Mouse (Mus musculus): Measurements from ENCODE around the gene Ankrd28. TPM values are rescaled to one million over a fixed set of nuclear protein-coding genes. Genes with fewer than 3 reads are reported as not detected.

Ankrd28 gene
- polyA plus RNA-seq, 1 experiment: 11.6 TPM

DNA sequence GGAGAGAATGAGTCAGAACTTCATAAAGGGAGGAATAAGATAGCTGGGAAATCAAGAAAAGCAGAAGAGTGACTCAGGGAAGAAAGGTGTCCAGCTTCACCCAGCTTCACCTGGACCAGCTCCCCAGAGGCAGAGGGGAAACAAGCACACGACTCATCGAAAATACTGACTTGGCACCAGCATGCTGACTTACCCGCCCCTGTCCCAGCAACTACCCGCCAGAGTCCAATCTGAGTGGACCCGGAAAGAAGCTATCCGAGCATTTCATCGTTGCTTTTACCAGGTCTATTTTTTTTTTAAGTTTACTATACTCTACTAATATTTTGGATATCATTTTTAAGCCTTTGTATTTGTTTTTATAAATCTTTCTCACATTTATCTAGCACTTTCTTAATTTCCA lies 29.5 kb downstream of the Ankrd28 start:
- Histone ChIP-seq H3K36me3 (ENCODE audit: control insufficient read depth, insufficient read depth) (no peaks in the 10 kb centered on the region), H3K4me3 (ENCODE audit: insufficient read depth, poor library complexity, severe bottlenecking) (no peak overlapping the region), H3ac (ENCODE audit: control insufficient read depth, insufficient read length, low read depth) (no peak overlapping the region), H3K79me2 (ENCODE audit: control insufficient read depth, insufficient read depth) (peaks cover 78% of the 10 kb centered on the region), H3K27me3 (ENCODE audit: control insufficient read depth, insufficient read depth, insufficient read length) (no peaks in the 10 kb centered on the region), H3K79me3 (ENCODE audit: low read depth) (peaks cover 35% of the 10 kb centered on the region)
- no peak for TF ChIP-seq MYOD1 (IDR thresholded peaks at IDR 0.05; ENCODE audit: control insufficient read depth, insufficient read length, low read depth)
- no peak for TF ChIP-seq USF1 (IDR thresholded peaks at IDR 0.05; ENCODE audit: low read depth)

DNA sequence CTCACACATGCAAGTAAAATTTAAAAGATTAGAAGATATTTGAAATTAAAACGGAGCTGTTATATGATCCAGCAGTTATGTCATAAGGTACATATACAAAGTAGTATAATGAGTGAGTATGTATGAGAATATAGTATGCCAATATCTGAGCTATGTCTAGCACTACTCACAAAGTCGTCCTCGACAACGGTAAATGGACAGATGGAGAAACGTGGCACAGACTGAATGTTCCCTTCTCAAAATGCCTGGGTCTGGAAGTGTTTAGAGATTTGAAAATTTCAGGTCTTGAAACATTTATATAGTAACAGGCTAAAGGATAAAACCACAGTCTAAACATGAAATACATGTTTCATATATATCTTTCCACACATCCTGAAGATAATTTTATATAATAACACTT lies 30.0 kb downstream of the Ankrd28 start:
- TF ChIP-seq USF1 (IDR thresholded peaks at IDR 0.05; ENCODE audit: low read depth) (no peak), MYOG (IDR thresholded peaks at IDR 0.05; ENCODE audit: control insufficient read depth, extremely low read depth, insufficient read length) (no peak), MAX (IDR thresholded peaks at IDR 0.05) (no peak), CTCF (IDR thresholded peaks at IDR 0.05; ENCODE audit: control insufficient read depth, insufficient read depth, insufficient read length) (no peak), FOSL1 (IDR thresholded peaks at IDR 0.05; ENCODE audit: insufficient read depth, low read length, poor library complexity, severe bottlenecking) (no peak), MYOD1 (IDR thresholded peaks at IDR 0.05; ENCODE audit: control insufficient read depth, insufficient read length, low read depth) (no peak), CEBPB (IDR thresholded peaks at IDR 0.05; ENCODE audit: low read depth) (no peak)
- no peak overlapping the region for H3K4me3 ChIP-seq (ENCODE audit: insufficient read depth, poor library complexity, severe bottlenecking)
- H3K79me2 ChIP-seq (ENCODE audit: control insufficient read depth, insufficient read depth): peaks cover 78% of the 10 kb centered on the region
- H3K79me3 ChIP-seq (ENCODE audit: low read depth): peaks cover 35% of the 10 kb centered on the region
- no peaks in the 10 kb centered on the region for H3K36me3 ChIP-seq (ENCODE audit: control insufficient read depth, insufficient read depth)
- H3ac ChIP-seq (ENCODE audit: control insufficient read depth, insufficient read length, low read depth): no peak overlapping the region
- H3K27me3 ChIP-seq (ENCODE audit: control insufficient read depth, insufficient read depth, insufficient read length): no peaks in the 10 kb centered on the region

DNA sequence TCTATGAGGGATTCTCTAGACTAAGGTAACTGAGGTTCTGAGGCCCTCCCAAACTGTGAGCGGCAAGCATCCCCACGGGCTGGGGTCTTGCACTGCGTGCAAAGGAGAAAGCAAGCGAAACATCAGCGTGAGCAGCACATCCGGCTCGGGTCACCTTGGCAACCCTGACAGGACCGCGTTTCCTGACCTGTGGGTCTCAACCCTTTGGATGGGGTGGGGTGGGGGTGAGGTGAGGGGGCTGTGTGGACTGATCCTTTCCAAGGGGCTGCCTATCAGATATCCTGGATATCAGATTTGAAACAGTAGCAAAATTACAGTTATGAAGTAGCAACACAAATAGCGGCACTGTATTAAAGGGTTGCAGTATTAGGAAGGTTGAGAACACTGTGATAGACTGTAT lies 31.5 kb downstream of the Ankrd28 start:
- H3K79me2 ChIP-seq (ENCODE audit: control insufficient read depth, insufficient read depth): peaks cover 75% of the 10 kb centered on the region
- peaks cover 34% of the 10 kb centered on the region for H3K79me3 ChIP-seq (ENCODE audit: low read depth)
- H3K4me3 ChIP-seq (ENCODE audit: insufficient read depth, poor library complexity, severe bottlenecking): no peak overlapping the region
- no peaks in the 10 kb centered on the region for H3K27me3 ChIP-seq (ENCODE audit: control insufficient read depth, insufficient read depth, insufficient read length)
- TF ChIP-seq FOSL1 (IDR thresholded peaks at IDR 0.05; ENCODE audit: insufficient read depth, low read length, poor library complexity, severe bottlenecking) (no peak), MYOD1 (IDR thresholded peaks at IDR 0.05; ENCODE audit: control insufficient read depth, insufficient read length, low read depth) (no peak), MAX (IDR thresholded peaks at IDR 0.05) (no peak), CTCF (IDR thresholded peaks at IDR 0.05; ENCODE audit: control insufficient read depth, insufficient read depth, insufficient read length) (no peak), CEBPB (IDR thresholded peaks at IDR 0.05; ENCODE audit: low read depth) (no peak), USF1 (IDR thresholded peaks at IDR 0.05; ENCODE audit: low read depth) (no peak), MYOG (IDR thresholded peaks at IDR 0.05; ENCODE audit: control insufficient read depth, extremely low read depth, insufficient read length) (no peak)
- H3ac ChIP-seq (ENCODE audit: control insufficient read depth, insufficient read length, low read depth): no peak overlapping the region
- no peaks in the 10 kb centered on the region for H3K36me3 ChIP-seq (ENCODE audit: control insufficient read depth, insufficient read depth)

DNA sequence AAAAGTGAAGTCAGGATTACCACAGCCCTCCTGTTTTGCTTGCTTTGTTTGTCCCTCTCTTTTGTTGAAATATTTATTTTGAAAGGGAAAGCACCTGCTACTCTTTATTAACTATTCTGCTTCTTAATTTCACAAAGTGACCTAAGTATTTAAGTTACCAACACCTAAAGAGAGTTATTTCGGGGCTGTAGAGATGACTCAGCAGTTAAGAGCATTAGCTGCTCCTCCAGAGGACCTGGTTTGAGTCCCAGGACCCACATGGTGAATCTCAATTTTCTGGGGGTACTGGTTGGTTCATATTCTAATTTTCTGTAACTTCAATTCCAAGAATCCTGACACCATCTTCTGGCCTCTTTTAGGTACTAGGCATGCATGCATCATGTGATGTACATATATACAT lies 34.9 kb downstream of the Ankrd28 start:
- TF ChIP-seq CTCF (IDR thresholded peaks at IDR 0.05; ENCODE audit: control insufficient read depth, insufficient read depth, insufficient read length) (no peak), MAX (IDR thresholded peaks at IDR 0.05) (no peak), MYOD1 (IDR thresholded peaks at IDR 0.05; ENCODE audit: control insufficient read depth, insufficient read length, low read depth) (no peak), CEBPB (IDR thresholded peaks at IDR 0.05; ENCODE audit: low read depth) (no peak), MYOG (IDR thresholded peaks at IDR 0.05; ENCODE audit: control insufficient read depth, extremely low read depth, insufficient read length) (no peak), USF1 (IDR thresholded peaks at IDR 0.05; ENCODE audit: low read depth) (no peak), FOSL1 (IDR thresholded peaks at IDR 0.05; ENCODE audit: insufficient read depth, low read length, poor library complexity, severe bottlenecking) (no peak)
- Histone ChIP-seq H3ac (ENCODE audit: control insufficient read depth, insufficient read length, low read depth) (no peak overlapping the region), H3K79me2 (ENCODE audit: control insufficient read depth, insufficient read depth) (peaks cover 55% of the 10 kb centered on the region), H3K4me3 (ENCODE audit: insufficient read depth, poor library complexity, severe bottlenecking) (no peak overlapping the region), H3K36me3 (ENCODE audit: control insufficient read depth, insufficient read depth) (no peaks in the 10 kb centered on the region), H3K79me3 (ENCODE audit: low read depth) (peaks cover 16% of the 10 kb centered on the region), H3K27me3 (ENCODE audit: control insufficient read depth, insufficient read depth, insufficient read length) (no peaks in the 10 kb centered on the region)

DNA sequence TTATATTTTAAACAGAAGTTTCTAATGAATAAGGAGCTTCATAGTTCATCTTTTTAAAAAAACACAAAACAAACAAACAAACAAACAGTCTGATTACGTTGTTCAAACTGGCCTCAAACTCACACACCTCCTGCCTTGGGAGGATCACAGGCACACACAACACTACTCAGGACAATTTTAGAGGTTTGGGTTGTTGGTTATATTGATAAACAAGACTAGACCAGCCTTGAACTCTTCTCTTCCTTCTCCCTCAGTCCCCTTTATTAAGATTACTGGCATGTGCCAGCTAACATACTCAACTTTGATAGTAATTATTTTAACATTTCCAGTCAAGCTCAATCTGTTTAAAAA lies 35.7 kb downstream of the Ankrd28 start:
- H3K36me3 ChIP-seq (ENCODE audit: control insufficient read depth, insufficient read depth): no peaks in the 10 kb centered on the region
- no peaks in the 10 kb centered on the region for H3K27me3 ChIP-seq (ENCODE audit: control insufficient read depth, insufficient read depth, insufficient read length)
- H3K79me3 ChIP-seq (ENCODE audit: low read depth): peaks cover 17% of the 10 kb centered on the region
- TF ChIP-seq MYOG (IDR thresholded peaks at IDR 0.05; ENCODE audit: control insufficient read depth, extremely low read depth, insufficient read length): no peak
- no peak for TF ChIP-seq MYOD1 (IDR thresholded peaks at IDR 0.05; ENCODE audit: control insufficient read depth, insufficient read length, low read depth)
- no peak for TF ChIP-seq USF1 (IDR thresholded peaks at IDR 0.05; ENCODE audit: low read depth)
- no peak for TF ChIP-seq FOSL1 (IDR thresholded peaks at IDR 0.05; ENCODE audit: insufficient read depth, low read length, poor library complexity, severe bottlenecking)
- no peak for TF ChIP-seq MAX (IDR thresholded peaks at IDR 0.05)
- TF ChIP-seq CTCF (IDR thresholded peaks at IDR 0.05; ENCODE audit: control insufficient read depth, insufficient read depth, insufficient read length): no peak
- peaks cover 56% of the 10 kb centered on the region for H3K79me2 ChIP-seq (ENCODE audit: control insufficient read depth, insufficient read depth)
- no peak overlapping the region for H3K4me3 ChIP-seq (ENCODE audit: insufficient read depth, poor library complexity, severe bottlenecking)
- no peak overlapping the region for H3ac ChIP-seq (ENCODE audit: control insufficient read depth, insufficient read length, low read depth)

DNA sequence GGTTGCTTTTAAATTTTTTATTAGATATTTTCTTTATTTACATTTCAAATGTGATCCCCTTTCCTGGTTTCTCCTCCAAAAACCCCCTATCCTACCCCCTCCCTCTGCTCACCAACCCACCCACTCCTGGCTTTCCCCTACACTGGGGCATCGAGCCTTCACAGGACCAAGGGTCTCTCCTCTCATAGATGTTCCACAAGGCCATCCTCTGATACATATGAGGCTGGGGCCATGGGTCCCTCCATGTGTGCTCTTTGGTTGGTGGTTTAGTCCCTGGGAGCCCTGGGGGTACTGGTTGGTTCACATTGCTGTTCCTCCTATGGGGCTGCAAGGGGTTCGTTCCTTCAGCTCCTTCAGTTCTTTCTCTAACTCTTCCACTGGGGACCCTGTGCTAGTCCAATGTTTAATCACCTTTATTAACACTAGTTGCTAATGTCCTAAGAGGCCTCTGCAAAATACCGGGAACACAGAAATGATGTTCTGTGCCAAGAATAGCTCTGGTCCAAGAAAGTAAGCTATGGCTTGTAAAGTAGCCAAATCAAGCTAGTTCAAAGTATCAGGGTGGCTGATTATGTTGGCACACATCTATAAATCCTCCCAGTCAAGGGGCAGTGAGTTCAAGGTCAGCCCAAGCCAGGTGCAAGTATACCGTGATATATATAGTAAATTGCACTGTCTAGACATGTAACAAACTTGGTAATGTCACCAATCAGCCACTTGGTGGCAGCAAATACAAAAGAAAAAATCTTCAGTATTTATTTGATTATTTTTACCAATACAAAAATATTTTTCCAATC lies 36.3 kb downstream of the Ankrd28 start:
- no peak for TF ChIP-seq FOSL1 (IDR thresholded peaks at IDR 0.05; ENCODE audit: insufficient read depth, low read length, poor library complexity, severe bottlenecking)
- TF ChIP-seq CTCF (IDR thresholded peaks at IDR 0.05; ENCODE audit: control insufficient read depth, insufficient read depth, insufficient read length): no peak
- no peak for TF ChIP-seq USF1 (IDR thresholded peaks at IDR 0.05; ENCODE audit: low read depth)
- no peak for TF ChIP-seq MYOG (IDR thresholded peaks at IDR 0.05; ENCODE audit: control insufficient read depth, extremely low read depth, insufficient read length)
- no peak for TF ChIP-seq CEBPB (IDR thresholded peaks at IDR 0.05; ENCODE audit: low read depth)
- no peak for TF ChIP-seq MAX (IDR thresholded peaks at IDR 0.05)
- no peak for TF ChIP-seq MYOD1 (IDR thresholded peaks at IDR 0.05; ENCODE audit: control insufficient read depth, insufficient read length, low read depth)
- no peak overlapping the region for H3K4me3 ChIP-seq (ENCODE audit: insufficient read depth, poor library complexity, severe bottlenecking)
- no peaks in the 10 kb centered on the region for H3K36me3 ChIP-seq (ENCODE audit: control insufficient read depth, insufficient read depth)
- H3K79me2 ChIP-seq (ENCODE audit: control insufficient read depth, insufficient read depth): peaks cover 56% of the 10 kb centered on the region
- H3ac ChIP-seq (ENCODE audit: control insufficient read depth, insufficient read length, low read depth): no peak overlapping the region
- H3K27me3 ChIP-seq (ENCODE audit: control insufficient read depth, insufficient read depth, insufficient read length): no peaks in the 10 kb centered on the region
- H3K79me3 ChIP-seq (ENCODE audit: low read depth): peaks cover 20% of the 10 kb centered on the region
